Comparison of ENCODE assay signal across 8 mouse cellular contexts in genomic region chr6:52204050-52204752, GRCm38 (mm10). TPM values are rescaled to one million over a fixed set of nuclear protein-coding genes. Genes with fewer than 3 reads are reported as not detected.
A peak's percentile ranks its signal among the peaks of the same experiment; 100 is the strongest.
DNase-seq lines count a peak whose midpoint lies in the region; ATAC-seq lines count a peak whose summit lies in the region.

Gene Hoxa5 (minus strand): TSS chr6:52204587.

- H3K36me3 ChIP-seq in embryonic facial prominence, embryonic 12.5 days, result no peaks in the 10 kb centered on the region
- H3K36me3 ChIP-seq in heart, embryonic 11.5 days (ENCODE audit: control insufficient read depth, insufficient read depth, low read length), result no peaks in the 10 kb centered on the region
- H3K36me3 ChIP-seq in kidney, embryonic 15.5 days, result peaks cover 29% of the 10 kb centered on the region

- WGBS in embryonic facial prominence, embryonic 12.5 days, result under 1% methylated on average over 65 of the region's 65 CpGs
- under 1% methylated on average over 65 of the region's 65 CpGs for WGBS in heart, embryonic 11.5 days (ENCODE audit: insufficient replicate concordance)
- under 1% methylated on average over 55 of the region's 65 CpGs for WGBS in kidney, embryonic 15.5 days

- no peak for ATAC-seq in embryonic facial prominence, embryonic 12.5 days (ENCODE audit: insufficient number of reproducible peaks, insufficient read depth, low FRiP score, low TSS enrichment)
- no peak; the same call in 1 of the 2 replicates for ATAC-seq in heart, embryonic 11.5 days (replicated peaks; ENCODE audit: insufficient number of reproducible peaks, low FRiP score, low TSS enrichment)
- ATAC-seq in kidney, embryonic 15.5 days (replicated peaks; ENCODE audit: low FRiP score), result peak; percentile 57

- H3K4me2 ChIP-seq in embryonic facial prominence, embryonic 12.5 days (replicated peaks), result peak within 1 kb of the TSS; percentile 41
- peak within 1 kb of the TSS; percentile 66 for H3K4me2 ChIP-seq in heart, embryonic 11.5 days
- peak within 1 kb of the TSS; percentile 92 for H3K4me2 ChIP-seq in kidney, embryonic 15.5 days

- peak within 1 kb of the TSS; percentile 17 for H3K4me3 ChIP-seq in embryonic facial prominence, embryonic 12.5 days
- peak within 1 kb of the TSS; percentile 36 for H3K4me3 ChIP-seq in heart, embryonic 11.5 days (ENCODE audit: low read depth, low read length)
- H3K4me3 ChIP-seq in kidney, embryonic 15.5 days (replicated peaks), result peak within 1 kb of the TSS; percentile 69

- peak; percentile 85 for DNase-seq in adrenal gland, adult 8-10 months
- DNase-seq in lung, postnatal 10 days, result peak; percentile 94
- peak; percentile 69 for DNase-seq in testis, postnatal 14 days (ENCODE audit: low spot score)
- DNase-seq in cerebellum, postnatal 25 days, result no peak
- no peak for DNase-seq in thymus, adult 18-20 months

- H3K27ac ChIP-seq in embryonic facial prominence, embryonic 12.5 days, result no peak within 1 kb of the TSS
- H3K27ac ChIP-seq in heart, embryonic 11.5 days (ENCODE audit: low read depth, low read length), result 0 out of 2 replicates have a peak within 1 kb of the TSS, but pooled peaks have one; percentile 29
- peak within 1 kb of the TSS; percentile 82 for H3K27ac ChIP-seq in kidney, embryonic 15.5 days

- H3K27me3 ChIP-seq in embryonic facial prominence, embryonic 12.5 days, result peaks cover 93% of the 10 kb centered on the region
- peaks cover 100% of the 10 kb centered on the region for H3K27me3 ChIP-seq in heart, embryonic 11.5 days (ENCODE audit: control insufficient read depth, insufficient read depth, low read length)
- H3K27me3 ChIP-seq in kidney, embryonic 15.5 days, result peaks cover 4% of the 10 kb centered on the region; the same call in 1 of the 2 replicates

- H3K9me3 ChIP-seq in embryonic facial prominence, embryonic 12.5 days, result no peaks in the 10 kb centered on the region
- H3K9me3 ChIP-seq in heart, embryonic 11.5 days (replicated peaks; ENCODE audit: control insufficient read depth, low read length), result no peaks in the 10 kb centered on the region
- H3K9me3 ChIP-seq in kidney, embryonic 15.5 days (replicated peaks), result no peaks in the 10 kb centered on the region

- H3K4me1 ChIP-seq in embryonic facial prominence, embryonic 12.5 days, result 0 out of 2 replicates have a peak, but pooled peaks cover 9% of the 10 kb centered on the region
- peaks cover 12% of the 10 kb centered on the region for H3K4me1 ChIP-seq in heart, embryonic 11.5 days (ENCODE audit: control insufficient read depth, insufficient read depth, low read length)
- H3K4me1 ChIP-seq in kidney, embryonic 15.5 days, result peaks cover 94% of the 10 kb centered on the region

- H3K9ac ChIP-seq in embryonic facial prominence, embryonic 12.5 days, result no peak within 1 kb of the TSS
- H3K9ac ChIP-seq in heart, embryonic 11.5 days (ENCODE audit: low read depth, low read length), result peak within 1 kb of the TSS; percentile 64; the same call in 1 of the 2 replicates
- peak within 1 kb of the TSS; percentile 66 for H3K9ac ChIP-seq in kidney, embryonic 15.5 days

RNA-seq across cellular contexts. Expression of gene Hoxa5, which starts in this region (rescaled TPM):
- total RNA-seq in adrenal gland, adult 8-10 months (2022), result 10 to 100 TPM; 10.8 to 15.6 (median 13.3) TPM
- 0.33 and 0.34 TPM in 2 replicates for polyA plus RNA-seq in embryonic facial prominence, embryonic 12.5 days (2016; fragmentation: Nextera tagmentation; extraction: Ambion mirVana)
- polyA plus RNA-seq in heart, embryonic 11.5 days (2014; fragmentation: Nextera tagmentation; extraction: Ambion mirVana), result 2.4 and 2.6 TPM in 2 replicates
- 11.0 and 11.5 TPM in 2 replicates for polyA plus RNA-seq in kidney, embryonic 15.5 days (2015; fragmentation: Nextera tagmentation; extraction: Ambion mirVana)

Comparison
In these comparisons a context has a peak if more than half of its experiments do, and no peak if none do; other contexts are left out.
1. DNase-seq: peak in adrenal gland, adult 8-10 months (single experiment), lung, postnatal 10 days (single experiment) and testis, postnatal 14 days (single experiment); none in cerebellum, postnatal 25 days (0 of 2) and thymus, adult 18-20 months (0 of 2).
2. H3K4me2 ChIP-seq: peak in every context shown above with its lines; median percentile 92 in kidney, embryonic 15.5 days; 66 in heart, embryonic 11.5 days; 41 in embryonic facial prominence, embryonic 12.5 days.
3. H3K4me3 ChIP-seq: peak in every context shown above with its lines; median percentile 69 in kidney, embryonic 15.5 days; 36 in heart, embryonic 11.5 days; 17 in embryonic facial prominence, embryonic 12.5 days.